Mouse (Mus musculus) R1 (cell line): ENCODE data around the gene Pga5.

Experiments used
- DNase-seq: peaks from one replicate; pipeline ENCODE4 v3.0.0-alpha.2; 2018; ENCODE audit warnings: low read depth, low spot score

The Pga5 gene

GRCm38 (mm10) chr19:10677915-10678771 is at the start of gene Pga5:
TSS of gene Pga5 (minus strand) at chr19:10678071.
- peak; percentile 48 for DNase-seq

GRCm38 (mm10) chr19:10724629-10725363 is 46.9 kb upstream of the Pga5 start:
- no peak for DNase-seq

- peak; percentile 93 for DNase-seq
Measured at GRCm38 (mm10) chr19:10723649-10724048, 45.8 kb upstream of the Pga5 start.

GRCm38 (mm10) chr19:10723084-10723483 is 45.2 kb upstream of the Pga5 start:
- no peak for DNase-seq

- no peak for DNase-seq
Measured at GRCm38 (mm10) chr19:10721064-10721463, 43.2 kb upstream of the Pga5 start.

- no peak for DNase-seq
Measured at GRCm38 (mm10) chr19:10720524-10720923, 42.7 kb upstream of the Pga5 start.

GRCm38 (mm10) chr19:10719751-10720150 is 41.9 kb upstream of the Pga5 start:
- no peak for DNase-seq

GRCm38 (mm10) chr19:10718251-10718775 is 40.4 kb upstream of the Pga5 start:
- DNase-seq, result no peak

- DNase-seq, result no peak
Measured at GRCm38 (mm10) chr19:10715476-10715875, 37.6 kb upstream of the Pga5 start.

- DNase-seq, result peak; percentile 79
Measured at GRCm38 (mm10) chr19:10714682-10715475, 37.0 kb upstream of the Pga5 start.

- no peak for DNase-seq
Measured at GRCm38 (mm10) chr19:10714168-10714567, 36.3 kb upstream of the Pga5 start.

GRCm38 (mm10) chr19:10713551-10713950 is 35.7 kb upstream of the Pga5 start:
- no peak for DNase-seq

GRCm38 (mm10) chr19:10712646-10713045 is 34.8 kb upstream of the Pga5 start:
- DNase-seq, result no peak

GRCm38 (mm10) chr19:10712194-10712593 is 34.3 kb upstream of the Pga5 start:
- no peak for DNase-seq

GRCm38 (mm10) chr19:10710751-10711150 is 32.9 kb upstream of the Pga5 start:
- DNase-seq, result no peak

- peak; percentile 41 for DNase-seq
Measured at GRCm38 (mm10) chr19:10710088-10710511, 32.2 kb upstream of the Pga5 start.

- peak; percentile 82 for DNase-seq
Measured at GRCm38 (mm10) chr19:10709360-10710087, 31.7 kb upstream of the Pga5 start.

GRCm38 (mm10) chr19:10708900-10709299 is 31.0 kb upstream of the Pga5 start:
- no peak for DNase-seq

GRCm38 (mm10) chr19:10707881-10708280 is 30.0 kb upstream of the Pga5 start:
- DNase-seq, result no peak

GRCm38 (mm10) chr19:10707087-10707875 is 29.4 kb upstream of the Pga5 start:
- DNase-seq, result no peak
